Mouse (Mus musculus): Measurements from ENCODE around the gene 0610010K14Rik. TPM values are rescaled to one million over a fixed set of nuclear protein-coding genes. Genes with fewer than 3 reads are reported as not detected.
A peak's percentile ranks its signal among the peaks of the same experiment; 100 is the strongest.

The 0610010K14Rik gene
- polyA plus RNA-seq, 1 experiment from 2014 or later, result 244 TPM

DNA sequence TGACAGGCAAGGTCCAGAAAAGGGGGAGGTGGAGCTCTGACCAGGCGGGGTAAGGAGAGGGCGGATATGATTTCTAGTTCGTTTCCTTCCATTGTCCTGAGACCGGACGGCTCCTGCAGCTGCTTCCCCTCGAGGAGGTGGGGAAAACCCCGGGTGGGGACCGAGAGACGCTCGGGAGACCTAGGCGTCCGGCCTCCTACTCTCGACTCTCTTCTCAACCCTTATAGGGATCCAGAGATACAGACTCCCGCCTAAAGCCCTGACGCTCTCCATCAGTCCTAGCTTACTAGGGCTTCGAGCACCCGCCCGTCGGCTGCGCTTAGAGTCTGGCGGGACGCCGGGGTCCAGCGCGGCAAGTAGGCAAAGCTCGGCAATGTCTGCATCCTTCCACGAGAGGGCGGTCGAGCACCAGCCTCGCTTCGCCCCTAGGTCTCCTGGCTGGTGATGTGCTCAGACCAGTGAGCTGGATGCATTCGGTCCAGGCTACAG lies 7.4 kb downstream of the 0610010K14Rik start:
- peak overlapping the region; percentile 43 for H3K4me3 ChIP-seq
- peak overlapping the region; percentile 74 for H3K27ac ChIP-seq (replicated peaks)
- H3K9me3 ChIP-seq (replicated peaks), result no peaks in the 10 kb centered on the region
- WGBS, result 2% methylated on average over 32 of the region's 32 CpGs
- H3K27me3 ChIP-seq (ENCODE audit: low read depth, poor library complexity, severe bottlenecking), result peaks cover 70% of the 10 kb centered on the region
- H3K4me1 ChIP-seq, result peaks cover 69% of the 10 kb centered on the region
- peaks cover 14% of the 10 kb centered on the region for H3K36me3 ChIP-seq
- peak; percentile 88 for DNase-seq (ENCODE audit: low spot score)

DNA sequence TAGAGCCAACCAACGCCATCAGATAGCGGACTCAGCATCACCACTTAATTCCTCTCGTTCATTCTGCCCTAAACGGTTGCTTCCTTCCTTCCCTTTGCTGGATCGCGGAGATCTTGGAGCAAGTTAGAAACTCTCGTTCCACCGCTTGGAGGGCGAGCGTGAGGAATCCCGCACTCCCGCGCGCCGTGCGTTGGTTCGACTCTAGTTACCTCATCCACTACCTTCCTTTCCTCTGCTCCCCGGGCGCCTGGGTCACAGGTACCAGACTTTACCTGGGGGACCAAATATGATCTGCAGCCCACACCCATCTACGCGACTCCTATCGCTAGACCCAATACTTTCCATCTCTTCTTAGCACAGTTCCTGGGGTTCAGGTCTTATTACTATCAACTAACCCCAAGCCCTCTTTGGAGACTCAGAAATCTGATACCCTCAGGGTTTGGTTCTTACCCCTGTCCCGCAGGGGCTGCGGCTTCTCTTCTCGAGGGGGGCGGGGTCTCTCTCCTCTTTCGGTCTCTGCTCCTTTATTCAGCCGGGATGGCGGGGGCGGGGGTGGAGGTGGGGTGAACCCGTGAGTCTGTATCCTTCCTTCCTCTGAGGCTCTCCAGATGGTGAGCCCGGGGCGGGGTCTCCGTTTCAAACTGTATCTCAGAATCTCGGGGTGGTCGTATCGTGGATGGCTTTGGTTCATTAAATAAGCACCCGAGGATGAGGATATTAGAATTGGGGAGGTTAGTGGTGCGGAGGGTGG lies 8.3 kb downstream of the 0610010K14Rik start, which contains the start of gene Bcl6b:
TSS of gene Bcl6b (minus strand) at position 539 of the 751 bp plus-strand sequence.
- no peaks in the 10 kb centered on the region for H3K9me3 ChIP-seq (replicated peaks)
- H3K4me3 ChIP-seq, result peak within 1 kb of the TSS; percentile 43
- peak; percentile 33 for DNase-seq (ENCODE audit: low spot score)
- H3K36me3 ChIP-seq, result peaks cover 6% of the 10 kb centered on the region
- WGBS, result 3% methylated on average over 39 of the region's 39 CpGs
- peaks cover 78% of the 10 kb centered on the region for H3K27me3 ChIP-seq (ENCODE audit: low read depth, poor library complexity, severe bottlenecking)
- peak within 1 kb of the TSS; percentile 74 for H3K27ac ChIP-seq (replicated peaks)
- peaks cover 67% of the 10 kb centered on the region for H3K4me1 ChIP-seq

DNA sequence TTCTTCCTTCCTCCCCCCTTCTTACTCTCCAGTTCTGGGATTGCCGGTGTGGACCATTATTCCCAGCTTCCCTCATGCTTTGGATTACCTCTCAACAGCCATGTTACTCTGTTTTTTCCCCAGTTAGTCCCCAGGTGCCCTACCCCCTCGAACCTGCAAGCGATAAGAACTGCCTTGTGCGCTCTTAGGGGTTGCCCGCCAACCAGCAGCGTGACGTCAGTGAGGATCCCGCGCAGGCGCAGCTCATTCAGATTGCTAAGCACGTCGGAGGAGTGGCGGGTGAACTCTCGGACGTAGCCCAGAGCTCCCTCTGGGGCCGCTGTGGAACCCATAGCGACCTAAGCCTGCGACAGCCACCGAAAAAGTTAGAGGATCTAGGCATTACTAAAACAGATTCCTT lies 8.9 kb downstream of the 0610010K14Rik start:
- Histone ChIP-seq H3K36me3 (no peaks in the 10 kb centered on the region), H3K9me3 (replicated peaks) (no peaks in the 10 kb centered on the region), H3K4me3 (peak overlapping the region; percentile 43), H3K4me1 (peaks cover 64% of the 10 kb centered on the region), H3K27me3 (ENCODE audit: low read depth, poor library complexity, severe bottlenecking) (peaks cover 84% of the 10 kb centered on the region), H3K27ac (replicated peaks) (peak overlapping the region; percentile 60)
- peak; percentile 85 for DNase-seq (ENCODE audit: low spot score)
- 2% methylated on average over 19 of the region's 19 CpGs for WGBS

DNA sequence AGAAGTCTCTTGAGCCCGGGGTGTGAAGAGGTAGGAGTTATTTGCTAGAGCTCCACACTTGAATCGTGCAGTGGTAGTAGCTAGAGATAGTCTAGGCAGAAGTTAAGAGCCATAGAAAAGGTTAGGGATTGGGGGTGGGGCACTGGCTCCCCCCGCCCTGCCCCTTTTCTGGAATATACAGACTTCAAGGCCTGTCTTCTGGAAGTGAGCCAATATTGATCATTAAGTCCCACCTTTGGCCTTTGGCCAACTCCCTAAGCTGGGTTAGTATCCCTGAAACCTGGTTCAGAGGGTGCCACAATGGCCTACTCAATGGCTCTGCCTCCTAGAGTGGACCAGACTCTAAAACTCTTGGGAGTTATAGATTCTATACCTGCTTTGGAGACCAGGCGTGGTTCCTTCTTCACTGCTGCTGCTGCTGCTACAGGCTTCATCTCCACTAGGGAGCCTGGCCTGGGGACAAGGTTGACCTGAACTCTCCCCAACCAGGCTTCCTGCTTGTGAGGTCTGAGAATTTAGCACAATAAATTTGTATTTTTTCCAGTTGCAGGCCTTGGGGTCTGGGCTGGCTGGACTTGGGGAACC lies 10.0 kb downstream of the 0610010K14Rik start:
- Histone ChIP-seq H3K27me3 (ENCODE audit: low read depth, poor library complexity, severe bottlenecking) (peaks cover 90% of the 10 kb centered on the region), H3K4me1 (peaks cover 53% of the 10 kb centered on the region), H3K27ac (replicated peaks) (no peak overlapping the region), H3K4me3 (peak overlapping the region; percentile 12; the same call in 1 of the 2 replicates), H3K36me3 (no peaks in the 10 kb centered on the region), H3K9me3 (replicated peaks) (no peaks in the 10 kb centered on the region)
- DNase-seq (ENCODE audit: low spot score), result no peak
- 87% methylated on average over 4 of the region's 4 CpGs for WGBS

DNA sequence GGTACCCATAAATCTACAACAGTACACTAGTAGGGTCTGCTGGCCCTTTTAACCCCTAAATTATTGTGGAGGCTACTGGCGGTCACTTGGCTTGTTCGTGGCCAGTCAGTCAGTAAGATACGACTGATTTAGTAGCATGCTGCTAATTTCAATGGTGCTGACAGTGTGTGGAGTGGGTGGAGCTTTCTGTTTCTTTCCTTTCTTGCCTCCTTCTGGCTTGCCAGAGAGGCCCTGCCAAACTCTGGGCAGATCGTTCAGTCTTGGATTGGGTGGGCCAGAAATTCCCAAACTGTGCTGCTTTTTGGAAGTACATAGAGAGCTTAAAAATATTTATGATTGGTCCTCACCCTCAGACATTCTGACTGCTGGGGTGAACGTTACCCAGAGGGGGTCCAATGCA lies 10.6 kb downstream of the 0610010K14Rik start:
- peaks cover 51% of the 10 kb centered on the region for H3K4me1 ChIP-seq
- H3K9me3 ChIP-seq (replicated peaks), result no peaks in the 10 kb centered on the region

DNA sequence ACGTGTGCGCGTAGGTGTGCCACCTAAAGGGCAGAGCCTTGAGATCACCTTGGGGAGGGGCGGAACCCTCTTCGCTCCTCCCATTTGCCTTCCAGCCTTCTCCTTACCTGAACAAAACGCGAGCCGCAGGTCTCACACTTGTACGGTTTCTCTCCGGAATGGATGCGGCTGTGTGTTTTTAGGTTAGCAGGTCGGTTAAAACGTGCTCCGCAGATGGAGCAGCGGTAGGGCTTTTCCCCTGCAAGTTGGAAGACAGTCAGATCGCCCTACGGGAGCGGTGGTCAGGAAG lies 11.2 kb downstream of the 0610010K14Rik start:
- H3K9me3 ChIP-seq (replicated peaks), result no peaks in the 10 kb centered on the region
- no peak overlapping the region; the same call in none of the 2 replicates for H3K27ac ChIP-seq (replicated peaks)
- H3K4me3 ChIP-seq, result peak overlapping the region; percentile 39
- H3K4me1 ChIP-seq, result peaks cover 55% of the 10 kb centered on the region
- DNase-seq (ENCODE audit: low spot score), result no peak
- H3K36me3 ChIP-seq, result no peaks in the 10 kb centered on the region
- WGBS, result 8% methylated on average over 18 of the region's 18 CpGs
- H3K27me3 ChIP-seq (ENCODE audit: low read depth, poor library complexity, severe bottlenecking), result peaks cover 94% of the 10 kb centered on the region

More for the DNA sequence above, 10.6 kb downstream of the 0610010K14Rik start:
- 37% methylated on average over 5 of the region's 5 CpGs for WGBS
- Histone ChIP-seq H3K27me3 (ENCODE audit: low read depth, poor library complexity, severe bottlenecking) (peaks cover 95% of the 10 kb centered on the region), H3K36me3 (no peaks in the 10 kb centered on the region), H3K4me3 (peak overlapping the region; percentile 39; the same call in 1 of the 2 replicates), H3K27ac (replicated peaks) (no peak overlapping the region)
- DNase-seq (ENCODE audit: low spot score), result no peak

DNA sequence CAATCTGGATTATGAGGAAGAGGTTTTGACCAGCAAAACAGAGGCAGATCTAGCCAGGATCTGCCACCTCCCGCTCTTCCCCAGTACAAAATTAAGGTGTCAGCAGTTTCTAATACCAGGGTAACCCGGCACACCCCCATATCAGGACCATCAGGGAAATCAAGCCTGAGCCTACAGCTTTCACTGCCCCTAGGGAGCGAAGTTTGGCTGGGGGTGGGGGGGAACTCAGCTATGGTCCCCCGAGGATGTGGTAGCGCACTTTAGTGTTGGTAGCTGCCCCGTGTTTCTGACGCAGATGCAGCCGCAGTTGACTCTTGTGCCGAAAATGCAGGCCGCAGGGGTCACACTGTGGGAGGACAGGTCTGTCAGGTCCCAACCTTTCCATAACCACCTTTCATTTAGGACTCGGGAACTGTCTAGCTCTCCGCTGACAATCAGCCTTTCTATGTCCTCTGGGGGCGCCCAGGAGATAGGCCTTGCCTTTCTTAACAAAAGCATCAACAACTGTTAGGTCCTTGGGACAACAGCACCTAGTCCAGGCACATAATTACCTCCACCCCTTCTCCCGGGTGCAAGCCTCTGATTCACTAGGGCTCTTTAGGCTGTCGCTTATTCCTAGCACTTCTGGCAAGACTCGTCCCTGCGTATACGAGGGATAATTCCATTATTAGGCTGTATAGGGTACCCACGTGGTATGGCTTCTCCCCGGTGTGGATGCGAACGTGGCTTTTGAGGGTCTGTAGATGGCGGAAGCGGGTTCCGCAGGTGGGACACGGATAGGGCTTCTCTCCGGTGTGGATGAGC lies 11.7 kb downstream of the 0610010K14Rik start:
- no peak overlapping the region; the same call in none of the 2 replicates for H3K27ac ChIP-seq (replicated peaks)
- DNase-seq (ENCODE audit: low spot score), result no peak
- H3K4me1 ChIP-seq, result peaks cover 60% of the 10 kb centered on the region
- H3K36me3 ChIP-seq, result no peaks in the 10 kb centered on the region
- WGBS, result 18% methylated on average over 27 of the region's 27 CpGs
- H3K27me3 ChIP-seq (ENCODE audit: low read depth, poor library complexity, severe bottlenecking), result peaks cover 89% of the 10 kb centered on the region
- peak overlapping the region; percentile 39 for H3K4me3 ChIP-seq
- H3K9me3 ChIP-seq (replicated peaks), result no peaks in the 10 kb centered on the region

DNA sequence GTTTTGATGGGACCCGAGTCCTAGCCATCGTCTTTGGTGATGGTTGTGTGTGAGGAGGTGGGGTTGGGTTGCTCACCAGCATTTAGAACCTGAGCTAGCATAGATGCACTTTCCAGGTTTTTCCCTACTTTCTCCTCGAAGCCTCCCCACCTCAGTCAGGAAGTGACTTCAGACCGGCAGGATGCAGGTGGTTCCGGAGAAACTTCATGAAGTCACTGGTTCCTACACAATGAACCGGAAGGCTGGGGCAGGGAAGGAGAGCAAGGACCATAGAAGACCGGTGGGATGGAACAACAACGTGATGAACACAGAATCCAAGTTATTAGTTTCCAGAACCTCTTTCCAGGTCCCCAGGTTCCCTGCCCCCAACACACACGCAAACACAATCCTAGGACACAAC lies 14.0 kb downstream of the 0610010K14Rik start:
- Histone ChIP-seq H3K27me3 (ENCODE audit: low read depth, poor library complexity, severe bottlenecking) (peaks cover 72% of the 10 kb centered on the region), H3K4me1 (peaks cover 63% of the 10 kb centered on the region), H3K4me3 (no peak overlapping the region), H3K36me3 (peaks cover 3% of the 10 kb centered on the region; the same call in 1 of the 2 replicates), H3K9me3 (replicated peaks) (no peaks in the 10 kb centered on the region), H3K27ac (replicated peaks) (no peak overlapping the region)
- WGBS, result 85% methylated on average over 9 of the region's 9 CpGs
- no peak for DNase-seq (ENCODE audit: low spot score)

DNA sequence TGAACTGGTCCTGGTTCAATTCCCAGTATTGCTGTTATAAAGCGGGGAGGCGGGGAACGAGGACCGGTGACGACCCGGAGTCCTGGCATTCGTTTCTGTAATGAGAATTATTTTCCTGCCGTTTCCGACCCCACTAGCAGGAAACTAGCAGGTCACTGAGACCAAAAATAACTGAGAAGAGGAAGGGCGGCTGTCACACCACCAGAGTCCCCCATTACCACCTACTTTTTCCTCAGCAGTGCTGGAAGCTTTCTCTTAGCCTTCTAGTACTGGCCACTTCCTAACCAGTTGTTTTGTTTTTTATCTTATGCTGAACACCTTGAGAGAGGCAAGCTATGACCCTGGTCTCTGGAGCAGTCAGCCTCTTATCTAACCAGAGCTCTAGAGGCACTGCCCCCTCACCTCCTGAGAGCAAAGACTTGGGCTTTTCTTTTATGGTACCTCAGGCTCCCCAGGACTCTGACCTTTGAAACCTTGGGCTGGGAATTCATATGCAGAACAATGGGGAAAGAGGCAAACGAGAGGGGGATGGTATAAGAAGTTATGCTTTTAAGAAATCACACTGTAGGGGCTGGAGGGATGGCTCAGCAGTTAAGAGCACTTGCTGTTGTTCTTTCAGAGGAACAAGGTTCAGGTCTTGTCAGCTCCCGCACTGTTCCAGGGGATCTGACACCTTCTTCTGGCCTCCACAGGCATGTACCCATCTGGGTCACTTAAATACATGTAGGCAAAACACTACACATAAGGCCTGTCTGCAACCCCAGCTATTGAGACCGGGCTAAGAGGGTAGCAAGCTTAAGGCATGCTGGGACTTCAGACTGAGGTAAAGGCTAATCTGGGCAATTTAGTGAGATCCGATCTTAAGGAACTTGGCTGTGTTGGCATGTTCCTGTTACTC lies 15.9 kb downstream of the 0610010K14Rik start:
- WGBS, result 12% methylated on average over 14 of the region's 14 CpGs
- no peak for DNase-seq (ENCODE audit: low spot score)
- H3K9me3 ChIP-seq (replicated peaks), result no peaks in the 10 kb centered on the region
- H3K27ac ChIP-seq (replicated peaks), result peak overlapping the region; percentile 91
- H3K4me1 ChIP-seq, result peaks cover 56% of the 10 kb centered on the region
- H3K27me3 ChIP-seq (ENCODE audit: low read depth, poor library complexity, severe bottlenecking), result peaks cover 64% of the 10 kb centered on the region
- H3K4me3 ChIP-seq, result peak overlapping the region; percentile 73
- H3K36me3 ChIP-seq, result peaks cover 16% of the 10 kb centered on the region

DNA sequence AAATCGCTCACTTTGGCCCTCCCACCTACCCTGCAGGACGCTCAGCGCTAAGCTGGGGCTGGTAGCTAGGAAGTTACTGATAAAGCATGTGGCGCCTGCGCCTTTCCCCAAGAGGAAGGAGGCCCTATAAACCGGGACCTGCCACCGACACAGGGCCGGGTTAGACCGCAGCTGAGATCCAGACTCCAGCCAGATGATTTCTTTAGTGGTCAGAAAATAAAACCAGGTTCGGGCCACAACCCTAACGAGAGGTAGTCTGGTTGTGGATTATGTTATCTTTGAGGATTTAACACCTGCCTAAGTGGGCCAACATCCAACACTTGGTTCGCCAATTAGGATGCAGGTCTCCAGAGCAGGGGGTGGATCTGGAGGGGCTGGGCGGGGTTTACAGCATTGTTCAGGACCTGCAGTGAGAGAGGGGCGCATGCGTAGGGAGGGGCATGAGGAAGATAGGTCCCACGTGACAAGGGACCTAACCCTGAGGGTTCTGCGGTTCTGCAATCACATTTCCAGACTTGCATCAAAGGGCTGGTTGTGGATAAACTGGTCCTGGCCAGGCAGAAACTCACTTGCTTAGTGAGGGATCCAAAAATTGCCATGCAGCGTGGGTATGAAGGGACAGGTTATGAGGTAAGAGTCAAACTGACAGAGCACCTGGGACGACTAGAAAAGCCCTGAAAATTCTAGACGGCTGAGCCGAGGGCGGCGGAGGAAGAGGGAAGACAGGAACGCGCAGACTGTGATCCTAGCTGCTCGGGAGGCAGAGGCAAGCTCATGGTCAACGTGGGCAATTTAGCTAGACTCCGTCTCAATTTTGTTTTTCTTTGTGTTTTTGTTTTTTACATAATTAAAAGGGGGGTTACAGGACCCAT lies 16.7 kb downstream of the 0610010K14Rik start, which contains the start of gene Slc16a13:
TSS of gene Slc16a13 (minus strand) at position 334 of the 872 bp plus-strand sequence.
- Histone ChIP-seq H3K27me3 (ENCODE audit: low read depth, poor library complexity, severe bottlenecking) (peaks cover 64% of the 10 kb centered on the region), H3K4me1 (peaks cover 47% of the 10 kb centered on the region), H3K4me3 (peak within 1 kb of the TSS; percentile 73), H3K36me3 (peaks cover 17% of the 10 kb centered on the region), H3K9me3 (replicated peaks) (no peaks in the 10 kb centered on the region), H3K27ac (replicated peaks) (peak within 1 kb of the TSS; percentile 91)
- DNase-seq (ENCODE audit: low spot score), result peak; percentile 95
- WGBS, result under 1% methylated on average over 28 of the region's 28 CpGs

DNA sequence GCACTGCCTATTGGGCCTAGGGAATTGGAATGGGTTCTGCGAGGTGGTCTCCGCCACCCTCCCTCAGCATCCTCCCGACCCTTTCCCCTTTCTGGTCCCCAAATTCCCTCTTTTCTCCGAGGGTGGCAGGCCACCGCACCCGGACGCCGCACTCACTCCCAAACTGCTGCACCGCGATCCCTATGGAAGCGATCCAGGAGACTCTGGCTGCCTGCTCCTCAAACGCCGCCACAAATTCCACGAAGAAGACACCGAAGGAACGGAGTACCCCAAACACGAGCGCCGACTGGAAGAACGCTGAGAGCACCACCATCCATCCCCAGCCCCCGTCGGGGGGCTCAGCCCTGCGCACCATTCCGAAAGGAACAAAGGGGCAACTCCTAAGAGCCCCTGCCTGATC lies 17.4 kb downstream of the 0610010K14Rik start:
- Histone ChIP-seq H3K27ac (replicated peaks) (peak overlapping the region; percentile 91), H3K27me3 (ENCODE audit: low read depth, poor library complexity, severe bottlenecking) (peaks cover 64% of the 10 kb centered on the region), H3K4me3 (peak overlapping the region; percentile 73), H3K9me3 (replicated peaks) (no peaks in the 10 kb centered on the region), H3K36me3 (peaks cover 17% of the 10 kb centered on the region), H3K4me1 (peaks cover 49% of the 10 kb centered on the region)
- DNase-seq (ENCODE audit: low spot score), result no peak
- WGBS, result under 1% methylated on average over 24 of the region's 24 CpGs

Measured in midbrain, embryonic 10.5 days (tissue).